Mouse (Mus musculus) mouse trophoblast stem cell (cell line): ENCODE results near the gene Hip1.
"Not testable (repeated sequence)": the region's sequence is repeated elsewhere in the genome, so short reads cannot be mapped to it uniquely, and the experiment has no call there.

Experiments used
- in situ Hi-C, 2 experiments: fragments of 300-500 bp; cut with MseI, MboI; formaldehyde crosslinking; loops; 2 replicates in 1 of 2; 3 replicates in 1 of 2; pipeline ENCODE4 v1.15.1; 2025

Gene Hip1

DNA sequence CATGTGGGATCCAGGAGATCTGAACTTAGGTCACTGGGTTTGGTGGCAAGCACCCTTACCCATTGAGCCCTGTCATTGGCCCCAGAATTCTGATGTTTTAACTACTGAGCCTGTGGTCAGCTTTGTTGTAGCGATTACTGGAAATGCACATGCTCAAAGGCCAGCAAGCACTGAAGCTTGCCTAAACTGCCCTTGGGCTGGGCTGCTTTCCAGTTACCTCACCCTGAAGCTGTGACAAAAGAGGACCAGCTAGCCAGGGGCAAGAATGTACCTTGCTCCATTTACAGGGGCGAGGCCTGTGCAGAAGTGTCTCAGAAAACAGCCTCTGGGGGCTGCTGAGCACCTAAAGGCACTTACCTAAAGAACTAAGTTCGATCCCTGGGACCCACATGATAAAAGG lies 51.8 kb downstream of the Hip1 start:
- in situ Hi-C loops = no loop called here

GRCm38 (mm10) chr5:135492126-135492525 lies 52.8 kb downstream of the Hip1 start:
- in situ Hi-C loops = no loop called here

DNA sequence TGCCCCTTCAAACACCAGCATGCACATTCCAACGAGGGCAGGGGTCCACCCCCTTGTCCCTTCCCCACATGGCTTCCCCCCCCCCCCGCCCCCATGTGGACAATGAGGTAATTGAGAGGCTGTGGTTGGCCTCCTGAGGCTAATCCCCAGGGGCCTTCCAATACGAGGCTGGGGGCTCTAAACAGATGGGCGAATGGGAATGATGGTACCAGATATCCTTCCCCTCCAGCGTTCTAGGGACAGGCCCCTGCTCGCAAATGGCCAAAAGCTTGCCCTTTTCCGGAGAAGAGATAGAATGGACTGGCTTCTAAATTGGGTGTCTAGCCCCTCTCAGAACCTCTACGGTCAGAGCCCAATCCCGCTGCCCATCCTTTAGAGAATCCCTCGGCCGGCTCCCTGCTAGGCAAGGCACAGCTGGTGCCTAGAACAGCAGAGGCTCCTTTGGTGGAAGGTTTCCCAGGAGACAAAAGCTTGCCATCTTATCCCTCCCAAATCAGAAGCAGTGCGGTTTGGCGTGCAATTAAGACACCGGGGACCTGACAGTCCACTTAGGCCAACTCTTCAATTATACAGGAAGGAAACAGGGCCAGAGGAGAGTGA lies 55.1 kb downstream of the Hip1 start:
- in situ Hi-C loops = no loop called here

- in situ Hi-C loops = no loop called here
These were observed 55.8 kb downstream of the Hip1 start for GRCm38 (mm10) chr5:135488881-135489694.

- in situ Hi-C loops = no loop called here
These were observed 56.6 kb downstream of the Hip1 start for GRCm38 (mm10) chr5:135488222-135488880.

GRCm38 (mm10) chr5:135485289-135485688 lies 59.6 kb downstream of the Hip1 start:
- in situ Hi-C loops = no loop called here

DNA sequence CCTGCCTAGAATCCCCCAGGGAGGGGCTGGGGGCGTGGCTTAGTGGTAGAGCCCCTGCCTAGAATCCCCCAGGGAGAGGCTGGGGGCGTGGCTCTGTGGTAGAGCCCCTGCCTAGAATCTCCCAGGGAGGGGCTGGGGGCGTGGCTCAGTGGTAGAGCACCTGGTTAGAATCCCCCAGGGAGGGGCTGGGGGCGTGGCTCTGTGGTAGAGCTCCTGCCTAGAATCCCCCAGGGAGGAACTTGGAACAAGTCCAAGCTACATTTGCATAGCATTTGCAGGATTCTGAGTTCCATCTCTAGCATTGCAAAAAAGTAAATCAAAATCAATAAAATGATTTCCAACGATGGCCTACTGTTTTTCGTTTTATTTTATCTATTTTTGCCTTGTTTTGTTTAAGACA lies 61.1 kb downstream of the Hip1 start:
- in situ Hi-C loops = not testable (repeated sequence)

DNA sequence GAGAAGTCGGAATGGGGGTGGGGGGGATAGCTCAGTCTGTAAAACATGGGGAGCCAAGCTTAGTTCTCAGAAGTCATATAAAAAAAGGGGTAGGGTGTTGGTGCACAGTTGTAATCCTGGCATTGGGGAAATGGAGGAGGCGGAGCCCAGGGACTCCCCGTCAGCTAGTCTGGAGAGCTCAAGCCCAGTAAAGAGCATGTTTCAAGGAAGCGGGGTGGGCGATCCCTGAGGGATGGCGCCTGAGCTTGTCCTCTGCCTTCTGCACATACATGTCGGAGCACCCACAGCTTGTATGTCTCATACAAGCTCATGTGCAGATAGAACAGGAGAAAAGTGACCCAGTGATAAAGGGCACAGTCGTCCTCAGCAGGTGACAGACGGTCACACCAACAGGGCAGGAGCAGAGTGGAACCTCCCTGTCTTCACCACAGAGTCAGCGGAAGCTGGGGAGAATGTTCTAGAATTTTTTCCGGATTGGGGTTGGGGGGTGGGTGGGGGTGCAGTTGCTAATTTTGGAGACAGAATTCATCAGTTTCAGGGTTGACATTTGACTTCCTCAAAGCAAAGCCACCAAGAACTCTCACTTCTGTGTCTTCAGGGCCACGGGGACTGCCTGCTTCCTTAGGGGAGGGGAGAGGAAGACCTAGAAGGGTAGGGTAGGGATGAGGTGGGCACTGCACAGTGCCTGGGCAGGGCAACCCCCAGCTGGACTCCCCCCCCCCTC lies 65.9 kb downstream of the Hip1 start:
- in situ Hi-C loops = no loop called here

GRCm38 (mm10) chr5:135476199-135476598 lies 68.7 kb downstream of the Hip1 start:
- in situ Hi-C loops = no loop called here

DNA sequence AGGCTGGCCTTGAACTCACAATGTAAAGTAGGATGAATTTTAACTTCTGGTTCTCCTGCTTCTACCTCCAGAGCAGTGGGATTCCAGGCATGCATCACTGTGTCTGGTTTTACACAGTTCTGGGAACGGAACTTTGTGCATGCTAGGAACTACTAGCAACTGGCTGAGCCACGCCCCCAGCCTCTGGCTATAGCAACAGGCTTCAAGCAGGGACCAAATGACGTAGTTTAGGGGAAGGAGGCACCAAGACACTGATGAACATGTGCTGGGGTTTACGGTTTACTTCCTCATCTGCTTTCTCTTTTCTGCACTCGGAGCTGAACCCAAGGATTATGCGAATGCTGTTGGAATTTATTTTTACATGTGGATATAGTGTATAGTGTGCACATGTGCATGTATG lies 72.5 kb downstream of the Hip1 start:
- in situ Hi-C loops = no loop called here

GRCm38 (mm10) chr5:135471747-135472146 lies 73.2 kb downstream of the Hip1 start:
- in situ Hi-C loops = no loop called here

GRCm38 (mm10) chr5:135468280-135468679 lies 76.6 kb downstream of the Hip1 start:
- in situ Hi-C loops = no loop called here

DNA sequence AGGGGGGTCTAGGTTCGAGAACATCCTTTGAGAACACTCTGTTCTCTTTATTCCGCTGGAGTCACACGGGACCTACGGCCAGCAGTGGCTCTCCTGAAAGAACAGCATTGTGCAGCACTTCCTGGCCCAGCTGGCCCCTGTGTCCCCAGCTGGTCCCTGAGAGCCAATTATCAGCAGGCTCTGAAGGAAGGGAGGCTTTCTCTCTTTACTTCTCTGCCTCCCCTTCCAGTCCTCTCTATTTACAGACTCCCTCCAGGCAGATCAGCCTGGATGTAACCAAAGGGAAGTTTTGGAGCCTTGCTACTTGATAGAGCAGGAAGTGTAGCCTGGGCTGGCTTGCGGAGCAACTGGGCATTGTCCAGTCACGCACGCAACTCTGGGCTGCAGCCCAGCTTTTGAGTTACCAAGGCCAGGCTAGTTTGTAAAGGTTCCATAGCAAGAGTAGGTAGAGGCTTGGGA lies 79.1 kb downstream of the Hip1 start:
- in situ Hi-C loops = no loop called here

DNA sequence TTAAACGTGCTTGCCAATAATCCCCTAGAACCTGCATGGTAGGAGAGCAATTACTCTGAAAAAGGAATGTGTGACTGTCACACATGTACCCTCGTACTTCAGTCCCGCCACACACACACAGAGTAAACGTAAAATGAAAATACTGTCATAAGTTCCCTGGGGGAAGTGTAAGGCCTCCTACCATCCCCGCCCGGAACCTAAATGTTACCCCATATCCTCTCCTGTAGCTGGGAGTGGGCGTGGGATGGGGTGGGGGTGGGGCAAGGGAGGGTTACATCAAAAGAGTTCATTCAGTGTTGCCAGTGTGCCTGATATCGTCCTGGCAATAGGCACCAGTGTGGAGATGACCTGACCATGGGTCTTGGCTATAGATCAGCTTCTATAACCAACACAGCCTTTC lies 81.5 kb downstream of the Hip1 start:
- in situ Hi-C loops = no loop called here

DNA sequence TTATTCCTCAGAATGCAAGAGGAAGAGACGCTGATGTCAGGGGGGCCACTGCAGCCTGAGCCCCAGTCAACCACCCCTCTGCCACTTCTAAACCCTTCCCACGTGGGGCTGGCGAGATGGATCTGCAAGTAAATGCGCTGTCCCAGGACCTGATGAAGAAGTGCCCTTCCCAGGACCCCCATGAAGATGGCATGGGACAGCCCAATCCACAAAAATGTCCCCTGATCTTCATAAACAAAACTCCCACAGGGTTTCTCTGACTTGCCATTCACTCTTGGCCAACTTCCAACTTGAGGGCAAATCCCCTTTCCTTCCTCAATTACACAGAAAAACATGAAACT lies 84.1 kb downstream of the Hip1 start:
- in situ Hi-C loops = no loop called here

GRCm38 (mm10) chr5:135460152-135460832 lies 84.6 kb downstream of the Hip1 start:
- in situ Hi-C loops = no loop called here

- in situ Hi-C loops = no loop called here
These were observed 85.4 kb downstream of the Hip1 start for GRCm38 (mm10) chr5:135459486-135459885.

- in situ Hi-C loops = no loop called here
These were observed 87.0 kb downstream of the Hip1 start for GRCm38 (mm10) chr5:135457961-135458360.

GRCm38 (mm10) chr5:135456515-135456914 lies 88.4 kb downstream of the Hip1 start:
- in situ Hi-C loops = no loop called here

DNA sequence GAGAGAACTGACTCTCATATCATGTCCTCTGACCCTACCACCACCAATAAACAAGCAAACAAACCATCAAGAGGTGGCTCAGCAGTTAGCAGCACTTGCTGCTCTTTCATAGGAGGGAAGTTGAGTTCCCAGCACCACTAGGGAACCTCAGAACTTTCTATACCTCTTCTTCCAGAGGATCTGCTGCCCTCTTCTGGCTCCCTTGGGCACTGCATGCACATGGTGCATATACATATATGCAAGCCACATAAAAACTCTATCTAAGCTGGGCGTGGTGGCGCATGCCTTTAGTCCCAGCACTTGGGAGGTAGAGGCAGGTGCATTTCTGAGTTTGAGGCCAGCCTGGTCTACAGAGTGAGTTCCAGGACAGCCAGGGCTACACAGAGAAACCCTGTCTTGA lies 90.7 kb downstream of the Hip1 start:
- in situ Hi-C loops = no loop called here

- in situ Hi-C loops = not testable (repeated sequence)
These were observed 93.4 kb downstream of the Hip1 start for GRCm38 (mm10) chr5:135451559-135451958.

- in situ Hi-C loops = no loop called here
These were observed 93.8 kb downstream of the Hip1 start for GRCm38 (mm10) chr5:135451100-135451499.
